In genomic region chr9:116524386-116524785, GRCm38 (mm10) we compare ENCODE assay signal across 23 mouse cellular contexts.
DNase-seq lines count a peak whose midpoint lies in the region; ATAC-seq lines count a peak whose summit lies in the region.
"Had no signal": no experiment of that assay in that cellular context is flagged by ENCODE, and none has a peak within 500 bp of the region (broad histone marks: within the 10 kb centered on the region; RNA-seq: fewer than 3 reads in every experiment).

No protein-coding gene starts in this region.

- no peaks in the 10 kb centered on the region for H3K4me1 ChIP-seq in embryonic facial prominence, embryonic 14.5 days (ENCODE audit: control insufficient read depth, insufficient read depth, low read length)
- H3K4me1 ChIP-seq in embryonic facial prominence, embryonic 10.5 days = no peaks in the 10 kb centered on the region
- H3K4me1 ChIP-seq: embryonic facial prominence, embryonic 12.5 days; forebrain, embryonic 13.5 days; heart, embryonic 10.5 days; kidney, embryonic 15.5 days; midbrain, embryonic 12.5 days; neural tube, embryonic 12.5 days had no signal

- no peak overlapping the region for H3K27ac ChIP-seq in embryonic facial prominence, embryonic 14.5 days (replicated peaks; ENCODE audit: low read depth, low read length)
- H3K27ac ChIP-seq in embryonic facial prominence, embryonic 10.5 days (replicated peaks) = no peak overlapping the region
- H3K27ac ChIP-seq: embryonic facial prominence, embryonic 12.5 days; forebrain, embryonic 13.5 days; gastrocnemius, adult 2 months; heart, embryonic 10.5 days; kidney, embryonic 15.5 days; left cerebral cortex, adult 2 months; midbrain, embryonic 12.5 days; neural tube, embryonic 12.5 days had no signal

- no peak for ATAC-seq in embryonic facial prominence, embryonic 14.5 days (ENCODE audit: low read depth)
- ATAC-seq in megakaryocyte, adult 5-6 weeks (ENCODE audit: poor library complexity, severe bottlenecking) = no peak
- ATAC-seq: forebrain, embryonic 13.5 days; lung, postnatal 0 days had no signal

- no peaks in the 10 kb centered on the region for H3K27me3 ChIP-seq in embryonic facial prominence, embryonic 14.5 days (replicated peaks; ENCODE audit: control insufficient read depth, insufficient read depth, low read length)
- no peaks in the 10 kb centered on the region for H3K27me3 ChIP-seq in embryonic facial prominence, embryonic 10.5 days (replicated peaks; ENCODE audit: low read depth, poor library complexity, severe bottlenecking)
- H3K27me3 ChIP-seq: embryonic facial prominence, embryonic 12.5 days; forebrain, embryonic 13.5 days; kidney, embryonic 15.5 days; midbrain, embryonic 12.5 days; neural tube, embryonic 12.5 days had no signal

- 71% methylated on average over 5 of the region's 5 CpGs for WGBS in embryonic facial prominence, embryonic 14.5 days
- WGBS in embryonic facial prominence, embryonic 10.5 days = 84% methylated on average over 5 of the region's 5 CpGs

- no peak overlapping the region for H3K4me2 ChIP-seq in embryonic facial prominence, embryonic 14.5 days (ENCODE audit: low read depth, low read length)
- H3K4me2 ChIP-seq: embryonic facial prominence, embryonic 12.5 days; forebrain, embryonic 13.5 days; kidney, embryonic 15.5 days; midbrain, embryonic 12.5 days; neural tube, embryonic 12.5 days had no signal

- peak; percentile 24 for DNase-seq in embryonic facial prominence, embryonic 14.5 days (ENCODE audit: low spot score)
- DNase-seq in embryonic facial prominence, embryonic 10.5 days (ENCODE audit: low spot score) = no peak
- peak; percentile 79 for DNase-seq in left cerebral cortex, postnatal 4 days
- no peak for DNase-seq in left cerebral cortex, adult 8-10 months (ENCODE audit: low spot score in 2 of 2)
- peak; percentile 5 for DNase-seq in NIH3T3 (ENCODE audit: low read depth)
- DNase-seq in cerebellum, postnatal 14 days = peak; percentile 82 to 85
- no peak for DNase-seq in kidney, postnatal 14 days
- DNase-seq: adrenal gland, postnatal 36 days; gastrocnemius, adult 2 months; kidney, adult 11 months; right cerebral cortex, postnatal 14 days; spleen, adult 18-20 months; thymus, postnatal 14 days had no signal

- no peak overlapping the region for H3K4me3 ChIP-seq in embryonic facial prominence, embryonic 14.5 days (ENCODE audit: low read depth, low read length)
- H3K4me3 ChIP-seq in embryonic facial prominence, embryonic 10.5 days = no peak overlapping the region
- H3K4me3 ChIP-seq: embryonic facial prominence, embryonic 12.5 days; erythroblast, embryonic 14.5 days; forebrain, embryonic 13.5 days; gastrocnemius, adult 2 months; heart, embryonic 10.5 days; kidney, embryonic 15.5 days; left cerebral cortex, adult 2 months; midbrain, embryonic 12.5 days; neural tube, embryonic 12.5 days had no signal

- H3K36me3 ChIP-seq in embryonic facial prominence, embryonic 14.5 days (ENCODE audit: control insufficient read depth, insufficient read depth, low read length) = no peaks in the 10 kb centered on the region
- no peaks in the 10 kb centered on the region for H3K36me3 ChIP-seq in embryonic facial prominence, embryonic 10.5 days (replicated peaks)
- H3K36me3 ChIP-seq: embryonic facial prominence, embryonic 12.5 days; heart, embryonic 10.5 days; kidney, embryonic 15.5 days; midbrain, embryonic 12.5 days; neural tube, embryonic 12.5 days had no signal

- intact Hi-C loops in left cerebral cortex, postnatal 4 days (cut with DNase I) = no loop called here

- 0 out of 2 replicates have a peak, but pooled peaks cover 3% of the 10 kb centered on the region for H3K9me3 ChIP-seq in embryonic facial prominence, embryonic 14.5 days (ENCODE audit: control insufficient read depth, low read length)
- H3K9me3 ChIP-seq in embryonic facial prominence, embryonic 10.5 days = no peaks in the 10 kb centered on the region
- H3K9me3 ChIP-seq: embryonic facial prominence, embryonic 12.5 days; heart, embryonic 10.5 days; kidney, embryonic 15.5 days; midbrain, embryonic 12.5 days; neural tube, embryonic 12.5 days had no signal

- H3K9ac ChIP-seq in embryonic facial prominence, embryonic 14.5 days (ENCODE audit: low read depth, low read length) = no peak overlapping the region
- H3K9ac ChIP-seq: embryonic facial prominence, embryonic 12.5 days; forebrain, embryonic 13.5 days; kidney, embryonic 15.5 days; midbrain, embryonic 12.5 days; neural tube, embryonic 12.5 days had no signal

Comparison
In these comparisons a context has a peak if more than half of its experiments do, and no peak if none do; other contexts are left out.
1. DNase-seq: peak in embryonic facial prominence, embryonic 14.5 days (single experiment), left cerebral cortex, postnatal 4 days (single experiment), NIH3T3 (single experiment) and cerebellum, postnatal 14 days (2 of 2); none in embryonic facial prominence, embryonic 10.5 days (single experiment), left cerebral cortex, adult 8-10 months (0 of 2) and kidney, postnatal 14 days (single experiment).